Mouse (Mus musculus) frontal cortex, postnatal 14 days (tissue): Measurements from ENCODE around the gene Isyna1.
"Not testable (repeated sequence)": the region's sequence is repeated elsewhere in the genome, so short reads cannot be mapped to it uniquely, and the experiment has no call there.

Experiments
- DNase-seq, 2 experiments: peaks; one replicate each; pipeline ENCODE4 v3.0.0; 2022; ENCODE audit warnings: low spot score in 2 of 2

Gene Isyna1

GRCm38 (mm10) chr8:70574915-70575314 is 19.3 kb upstream of the Isyna1 start:
- no peak for DNase-seq

- no peak for DNase-seq
Observed at GRCm38 (mm10) chr8:70577207-70577606, 17.0 kb upstream of the Isyna1 start.

- DNase-seq = no peak
Observed at GRCm38 (mm10) chr8:70583476-70584387, 10.4 kb upstream of the Isyna1 start.

- DNase-seq = no peak
Observed at GRCm38 (mm10) chr8:70584606-70585257, 9.4 kb upstream of the Isyna1 start.

- DNase-seq = peak in 1 of 2 experiments; percentile 45
Observed at GRCm38 (mm10) chr8:70585258-70585652, 8.9 kb upstream of the Isyna1 start.

- not testable (repeated sequence) for DNase-seq
Observed at GRCm38 (mm10) chr8:70587955-70588354, 6.2 kb upstream of the Isyna1 start.

- no peak for DNase-seq
Observed at GRCm38 (mm10) chr8:70591569-70591968, 2.6 kb upstream of the Isyna1 start.

- DNase-seq = no peak
Observed at GRCm38 (mm10) chr8:70593173-70593572, 1.0 kb upstream of the Isyna1 start.

- DNase-seq = peak in 1 of 2 experiments; percentile 31
Observed at GRCm38 (mm10) chr8:70594621-70595564, 720 bp downstream of the Isyna1 start.

- no peak for DNase-seq
Observed at GRCm38 (mm10) chr8:70595811-70596210, 1.6 kb downstream of the Isyna1 start.

GRCm38 (mm10) chr8:70596216-70596615 is 2.0 kb downstream of the Isyna1 start:
- no peak for DNase-seq

GRCm38 (mm10) chr8:70596775-70597416 is 2.7 kb downstream of the Isyna1 start:
- peak in 1 of 2 experiments; percentile 36 for DNase-seq

- no peak for DNase-seq
Observed at GRCm38 (mm10) chr8:70597417-70598272, 3.5 kb downstream of the Isyna1 start.

GRCm38 (mm10) chr8:70598283-70598682 is 4.1 kb downstream of the Isyna1 start:
- peak; percentile 78 for DNase-seq

GRCm38 (mm10) chr8:70598722-70599121 is 4.5 kb downstream of the Isyna1 start:
- peak in 1 of 2 experiments; percentile 34 for DNase-seq

GRCm38 (mm10) chr8:70599507-70600290 is 5.5 kb downstream of the Isyna1 start:
- DNase-seq = no peak

GRCm38 (mm10) chr8:70600473-70601270 is 6.5 kb downstream of the Isyna1 start:
- no peak for DNase-seq

- peak in 1 of 2 experiments; percentile 75 for DNase-seq
Observed at GRCm38 (mm10) chr8:70601271-70601649, 7.1 kb downstream of the Isyna1 start.
